Mouse (Mus musculus) embryonic facial prominence, embryonic 11.5 days (tissue): Measurements from ENCODE around the gene Fam155a. TPM values are rescaled to one million over a fixed set of nuclear protein-coding genes. Genes with fewer than 3 reads are reported as not detected.
A peak's percentile ranks its signal among the peaks of the same experiment; 100 is the strongest.

ENCODE experiments used
- ATAC-seq: fragments of 200-750 bp; cut with Nextera tagmentation; replicated peaks from 2 replicates; pipeline ENCODE4 v1.8.0; 2017; ENCODE audit warnings: low read depth; ENCODE audit not compliant: insufficient number of reproducible peaks, low FRiP score, low TSS enrichment
- DNase-seq: peaks from one replicate; pipeline ENCODE4 v3.0.0-alpha.2; 2015; ENCODE audit warnings: low spot score
- H3K27ac ChIP-seq: fragments of 300-500 bp; sonication (generic); replicated peaks from 2 replicates; pipeline ENCODE4 v1.5.1; 2014; ENCODE audit warnings: mild to moderate bottlenecking, low read depth, low read length, control low read depth
- H3K27me3 ChIP-seq: fragments of 300-500 bp; sonication (generic); 2 replicates; pipeline ENCODE4 v1.6.1; 2014; ENCODE audit warnings: mild to moderate bottlenecking, low read length, moderate library complexity, mixed read lengths; ENCODE audit not compliant: control insufficient read depth, insufficient read depth
- H3K36me3 ChIP-seq: fragments of 300-500 bp; sonication (generic); replicated peaks from 2 replicates; pipeline ENCODE4 v1.6.1; 2014; ENCODE audit warnings: low read depth, mild to moderate bottlenecking, low read length, moderate library complexity, mixed read lengths; ENCODE audit not compliant: control insufficient read depth, insufficient read depth
- H3K4me1 ChIP-seq: fragments of 300-500 bp; sonication (generic); 2 replicates; pipeline ENCODE4 v1.6.1; 2014; ENCODE audit warnings: low read length, mixed read lengths; ENCODE audit not compliant: control insufficient read depth, insufficient read depth
- H3K4me2 ChIP-seq: fragments of 300-500 bp; sonication (generic); 2 replicates; pipeline ENCODE4 v1.6.1; 2014; ENCODE audit warnings: low read depth, mild to moderate bottlenecking, control low read depth, low read length, moderate library complexity
- H3K4me3 ChIP-seq: fragments of 300-500 bp; sonication (generic); 2 replicates; pipeline ENCODE4 v1.5.1; 2014; ENCODE audit warnings: low read depth, low read length, control low read depth
- H3K9ac ChIP-seq: fragments of 300-500 bp; sonication (generic); replicated peaks from 2 replicates; pipeline ENCODE4 v1.6.1; 2014; ENCODE audit warnings: mild to moderate bottlenecking, control low read depth, low read length
- H3K9me3 ChIP-seq: fragments of 300-500 bp; sonication (generic); replicated peaks from 2 replicates; pipeline ENCODE4 v1.6.1; 2016; ENCODE audit warnings: mild to moderate bottlenecking, low read length, inconsistent platforms, mixed read lengths; ENCODE audit not compliant: control insufficient read depth
- WGBS: fragments of 180-500 bp; shearing (Covaris S2); extraction: QIAGEN DNeasy Blood & Tissue Kit; methylation state at CpG from one replicate; pipeline ENCODE4 v1.1.7; 2014; 5-methylcytosine and 5-hydroxymethylcytosine counted together
- polyA plus RNA-seq: library from polyadenylated mRNA; unstranded; fragments of >200 nt; fragmentation: Nextera tagmentation; extraction: Ambion mirVana; gene quantifications from 2 replicates; pipeline ENCODE4 v1.2.1, GENCODE M21; 2014

Fam155a gene
- polyA plus RNA-seq, 1 experiment from 2014 or later, result 0.83 TPM

- H3K4me2 ChIP-seq, result no peak overlapping the region
- no peak overlapping the region for H3K9ac ChIP-seq
- no peaks in the 10 kb centered on the region for H3K27me3 ChIP-seq
- H3K4me1 ChIP-seq, result no peaks in the 10 kb centered on the region
- DNase-seq (no peak), ATAC-seq (no peak)
- no peaks in the 10 kb centered on the region for H3K9me3 ChIP-seq
- 33% methylated on average over 5 of the region's 5 CpGs for WGBS
- no peaks in the 10 kb centered on the region for H3K36me3 ChIP-seq
- no peak overlapping the region for H3K4me3 ChIP-seq
- H3K27ac ChIP-seq, result no peak overlapping the region
Measured at GRCm38 (mm10) chr8:9408480-9408879, 362.5 kb downstream of the Fam155a start.

DNA sequence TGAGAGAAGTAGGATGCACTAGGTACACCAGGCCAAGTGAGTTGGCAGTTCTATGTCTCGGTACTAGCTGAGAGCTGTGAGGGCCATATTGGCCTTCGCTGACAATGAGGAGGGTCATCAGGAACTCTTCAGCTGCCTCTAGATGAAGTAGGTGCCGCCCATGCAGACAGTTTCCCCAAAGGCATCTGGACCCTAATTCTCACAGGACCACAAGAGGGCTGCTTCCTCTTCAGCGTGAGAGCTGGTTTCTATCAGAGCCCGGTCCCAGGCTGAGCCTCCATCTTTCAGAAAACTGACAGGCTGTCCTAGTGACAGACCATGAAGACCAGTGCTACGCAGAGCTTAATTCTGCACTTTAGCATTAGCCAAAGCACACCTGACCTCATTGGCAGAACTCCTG lies 364.8 kb downstream of the Fam155a start:
- Histone ChIP-seq H3K36me3 (no peaks in the 10 kb centered on the region), H3K9me3 (no peaks in the 10 kb centered on the region), H3K27me3 (no peaks in the 10 kb centered on the region), H3K4me2 (no peak overlapping the region), H3K9ac (no peak overlapping the region), H3K4me3 (no peak overlapping the region), H3K27ac (no peak overlapping the region), H3K4me1 (no peaks in the 10 kb centered on the region)
- 90% methylated on average over 6 of the region's 6 CpGs for WGBS
- ATAC-seq (no peak), DNase-seq (no peak)

GRCm38 (mm10) chr8:9404651-9405050 lies 366.3 kb downstream of the Fam155a start:
- Histone ChIP-seq H3K9me3 (no peaks in the 10 kb centered on the region), H3K4me2 (no peak overlapping the region), H3K9ac (no peak overlapping the region), H3K4me3 (no peak overlapping the region), H3K27ac (no peak overlapping the region), H3K36me3 (no peaks in the 10 kb centered on the region), H3K27me3 (no peaks in the 10 kb centered on the region), H3K4me1 (no peaks in the 10 kb centered on the region)
- DNase-seq (no peak), ATAC-seq (no peak)
- 66% methylated on average over 3 of the region's 3 CpGs for WGBS

- ATAC-seq (no peak), DNase-seq (no peak)
- Histone ChIP-seq H3K9ac (no peak overlapping the region), H3K27me3 (no peaks in the 10 kb centered on the region), H3K4me3 (no peak overlapping the region), H3K9me3 (no peaks in the 10 kb centered on the region), H3K4me2 (no peak overlapping the region), H3K36me3 (no peaks in the 10 kb centered on the region), H3K27ac (no peak overlapping the region), H3K4me1 (no peaks in the 10 kb centered on the region)
- 51% methylated on average over 4 of the region's 4 CpGs for WGBS
Measured at GRCm38 (mm10) chr8:9402393-9402792, 368.6 kb downstream of the Fam155a start.

- H3K9ac ChIP-seq, result no peak overlapping the region
- H3K4me1 ChIP-seq, result no peaks in the 10 kb centered on the region
- H3K27me3 ChIP-seq, result no peaks in the 10 kb centered on the region
- ATAC-seq, result no peak
- no peak overlapping the region for H3K27ac ChIP-seq
- H3K9me3 ChIP-seq, result no peaks in the 10 kb centered on the region
- no peak for DNase-seq
- WGBS, result 60% methylated on average over 3 of the region's 3 CpGs
- no peaks in the 10 kb centered on the region for H3K36me3 ChIP-seq
- no peak overlapping the region for H3K4me3 ChIP-seq
- H3K4me2 ChIP-seq, result no peak overlapping the region
Measured at GRCm38 (mm10) chr8:9398606-9399263, 372.2 kb downstream of the Fam155a start.

GRCm38 (mm10) chr8:9398040-9398439 lies 372.9 kb downstream of the Fam155a start:
- no peak for ATAC-seq

DNA sequence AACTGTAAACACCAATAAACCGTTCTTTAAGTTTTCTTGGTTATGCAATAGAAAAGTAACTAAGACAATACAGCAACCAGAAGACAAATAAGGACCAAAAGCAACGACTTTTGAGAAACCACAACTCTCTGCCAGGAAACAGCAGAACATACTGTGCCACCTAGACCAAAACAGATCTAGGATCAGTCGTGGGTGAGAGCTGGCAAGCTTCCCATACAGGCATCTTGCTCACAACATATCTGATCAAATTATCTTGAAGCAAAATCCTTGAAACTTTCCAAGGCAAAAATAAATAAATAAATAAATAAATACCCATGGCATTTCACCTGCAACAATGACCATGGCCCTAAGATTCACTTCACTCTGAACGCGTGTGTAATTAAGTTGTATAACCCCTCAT lies 376.3 kb downstream of the Fam155a start:
- no peak overlapping the region for H3K4me2 ChIP-seq
- no peak overlapping the region for H3K9ac ChIP-seq
- WGBS, result 87% methylated on average over 5 of the region's 5 CpGs

More at GRCm38 (mm10) chr8:9398040-9398439, 372.9 kb downstream of the Fam155a start:
- no peak overlapping the region for H3K4me2 ChIP-seq
- WGBS, result 58% methylated on average over 6 of the region's 6 CpGs
- no peak for DNase-seq
- H3K27me3 ChIP-seq, result no peaks in the 10 kb centered on the region
- H3K27ac ChIP-seq, result no peak overlapping the region
- H3K4me3 ChIP-seq, result no peak overlapping the region
- H3K4me1 ChIP-seq, result no peaks in the 10 kb centered on the region
- H3K9me3 ChIP-seq, result no peaks in the 10 kb centered on the region
- H3K9ac ChIP-seq, result no peak overlapping the region
- no peaks in the 10 kb centered on the region for H3K36me3 ChIP-seq

DNA sequence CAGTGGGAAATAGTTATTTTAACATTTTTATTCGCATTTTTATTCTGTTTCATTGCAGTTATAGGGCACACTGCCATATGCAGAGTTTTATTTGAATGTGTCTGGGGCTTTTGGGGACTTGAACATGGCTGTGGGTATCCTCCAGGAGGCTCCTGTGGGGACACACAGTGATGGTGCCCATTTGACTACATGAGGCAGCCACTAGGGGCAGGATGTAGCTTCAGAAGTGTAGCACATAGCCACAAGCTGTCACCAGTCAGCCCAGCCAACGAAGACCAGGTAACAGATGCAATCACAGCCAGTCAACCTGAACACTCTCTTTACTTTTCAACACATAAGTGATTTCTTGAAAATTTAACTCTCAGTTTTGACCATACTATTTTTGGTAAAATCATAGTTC lies 377.7 kb downstream of the Fam155a start:
- no peak for ATAC-seq
- 36% methylated on average over 2 of the region's 2 CpGs for WGBS
- DNase-seq, result peak; percentile 23
- Histone ChIP-seq H3K4me3 (no peak overlapping the region), H3K36me3 (no peaks in the 10 kb centered on the region), H3K4me1 (no peaks in the 10 kb centered on the region), H3K27ac (no peak overlapping the region), H3K9ac (no peak overlapping the region), H3K9me3 (no peaks in the 10 kb centered on the region), H3K27me3 (no peaks in the 10 kb centered on the region), H3K4me2 (no peak overlapping the region)

More for the DNA sequence above, 376.3 kb downstream of the Fam155a start:
- Histone ChIP-seq H3K9me3 (no peaks in the 10 kb centered on the region), H3K4me1 (no peaks in the 10 kb centered on the region), H3K27ac (no peak overlapping the region), H3K27me3 (no peaks in the 10 kb centered on the region), H3K36me3 (no peaks in the 10 kb centered on the region), H3K4me3 (no peak overlapping the region)
- ATAC-seq (no peak), DNase-seq (no peak)
